Comparison of ENCODE assay signal across 8 mouse cellular contexts in the genomic region with DNA sequence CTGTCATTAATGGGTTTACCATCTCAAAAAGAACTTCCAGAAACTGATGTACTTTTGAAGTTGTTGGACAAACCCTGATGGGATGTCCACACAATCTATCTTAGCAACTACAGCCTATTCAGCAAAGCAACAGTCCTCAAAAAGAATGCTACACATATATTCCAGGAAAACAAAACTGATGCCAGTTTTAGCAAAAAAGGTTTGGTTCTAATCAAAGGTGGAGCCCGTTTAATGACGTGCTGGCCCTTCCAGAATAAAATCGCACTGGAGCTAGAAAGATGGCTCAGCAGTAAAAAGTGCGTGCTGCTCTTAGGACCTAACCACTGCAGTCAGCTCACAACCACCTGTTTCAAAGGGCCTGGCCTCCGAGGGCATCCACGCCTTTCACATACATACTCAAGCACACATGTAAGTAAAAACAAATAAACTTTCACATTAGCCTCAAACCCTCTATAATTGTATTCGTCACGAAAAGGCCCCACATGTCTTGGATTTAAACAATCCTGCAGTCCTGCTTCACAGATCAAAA. TPM values are rescaled to one million over a fixed set of nuclear protein-coding genes. Genes with fewer than 3 reads are reported as not detected.
DNase-seq lines count a peak whose midpoint lies in the region; ATAC-seq and TF ChIP-seq lines count a peak whose summit lies in the region.

No protein-coding gene starts in this region.

- TF ChIP-seq POLR2A in ES-Bruce4 (IDR thresholded peaks at IDR 0.05; ENCODE audit: insufficient read depth, low read length): no peak

- no peaks in the 10 kb centered on the region for H3K27me3 ChIP-seq in erythroblast, embryonic 14.5 days (ENCODE audit: control insufficient read depth)
- no peaks in the 10 kb centered on the region for H3K27me3 ChIP-seq in ES-Bruce4 (ENCODE audit: control insufficient read depth, insufficient read depth, low read length, poor library complexity, severe bottlenecking)
- no peaks in the 10 kb centered on the region for H3K27me3 ChIP-seq in hindbrain, embryonic 11.5 days (ENCODE audit: control insufficient read depth, insufficient read depth, low read length)
- H3K27me3 ChIP-seq in midbrain, embryonic 11.5 days (ENCODE audit: control insufficient read depth, insufficient read depth, low read length): peaks cover 2% of the 10 kb centered on the region; the same call in 1 of the 2 replicates

- no peak for TF ChIP-seq CTCF in ES-Bruce4 (IDR thresholded peaks at IDR 0.05; ENCODE audit: low read depth, low read length)

- no peaks in the 10 kb centered on the region for H3K9me3 ChIP-seq in erythroblast, embryonic 14.5 days (ENCODE audit: control insufficient read depth, low read length)
- no peaks in the 10 kb centered on the region for H3K9me3 ChIP-seq in ES-Bruce4 (replicated peaks; ENCODE audit: control insufficient read depth, insufficient read depth, low read length, poor library complexity, severe bottlenecking)
- no peaks in the 10 kb centered on the region for H3K9me3 ChIP-seq in hindbrain, embryonic 11.5 days (ENCODE audit: control insufficient read depth, low read length)
- no peaks in the 10 kb centered on the region for H3K9me3 ChIP-seq in midbrain, embryonic 11.5 days (ENCODE audit: control insufficient read depth, low read length)

- no peak overlapping the region for H3K27ac ChIP-seq in ES-Bruce4 (ENCODE audit: insufficient read depth, low read length)
- no peak overlapping the region for H3K27ac ChIP-seq in hindbrain, embryonic 11.5 days (ENCODE audit: low read depth, low read length)
- H3K27ac ChIP-seq in midbrain, embryonic 11.5 days (ENCODE audit: low read depth, low read length): no peak overlapping the region

- DNase-seq in hindbrain, embryonic 11.5 days (ENCODE audit: low spot score): no peak
- DNase-seq in midbrain, embryonic 11.5 days (ENCODE audit: low spot score, missing footprints): no peak
- DNase-seq in cerebellum, adult 8-10 months: no peak
- no peak for DNase-seq in left cerebral cortex, adult 9 months (ENCODE audit: low spot score in 2 of 2)
- DNase-seq in left cerebral cortex, adult 18-20 months (ENCODE audit: low spot score in 2 of 2): no peak

- H3K36me3 ChIP-seq in erythroblast, embryonic 14.5 days (ENCODE audit: control insufficient read depth): peaks cover 44% of the 10 kb centered on the region
- H3K36me3 ChIP-seq in ES-Bruce4 (ENCODE audit: control insufficient read depth, insufficient read depth, low read length, poor library complexity, severe bottlenecking): peaks cover 20% of the 10 kb centered on the region
- no peaks in the 10 kb centered on the region for H3K36me3 ChIP-seq in hindbrain, embryonic 11.5 days (ENCODE audit: control insufficient read depth, insufficient read depth, low read length)
- H3K36me3 ChIP-seq in midbrain, embryonic 11.5 days (ENCODE audit: control insufficient read depth, insufficient read depth, low read length): peaks cover 3% of the 10 kb centered on the region; the same call in 1 of the 2 replicates

- peaks cover 45% of the 10 kb centered on the region for H3K4me1 ChIP-seq in erythroblast, embryonic 14.5 days (ENCODE audit: control insufficient read depth)
- peaks cover 5% of the 10 kb centered on the region for H3K4me1 ChIP-seq in ES-Bruce4 (ENCODE audit: control insufficient read depth, insufficient read depth, low read length)
- H3K4me1 ChIP-seq in hindbrain, embryonic 11.5 days (replicated peaks; ENCODE audit: control insufficient read depth, insufficient read depth, low read length): peaks cover 2% of the 10 kb centered on the region; the same call in 1 of the 2 replicates
- H3K4me1 ChIP-seq in midbrain, embryonic 11.5 days (ENCODE audit: control insufficient read depth, insufficient read depth, low read length): peaks cover 9% of the 10 kb centered on the region

- 79% methylated on average over 8 of the region's 8 CpGs for WGBS in hindbrain, embryonic 11.5 days
- WGBS in midbrain, embryonic 11.5 days: 71% methylated on average over 8 of the region's 8 CpGs

- peak overlapping the region; percentile 87; the same call in 1 of the 2 replicates for H3K4me2 ChIP-seq in hindbrain, embryonic 11.5 days (replicated peaks; ENCODE audit: low read depth, low read length)
- H3K4me2 ChIP-seq in midbrain, embryonic 11.5 days: peak overlapping the region; percentile 95

- no peak for TF ChIP-seq EP300 in ES-Bruce4 (IDR thresholded peaks at IDR 0.05; ENCODE audit: insufficient read depth, low read depth, low read length)

- peak overlapping the region; percentile 98; the same call in 1 of the 2 replicates for H3K9ac ChIP-seq in ES-Bruce4 (ENCODE audit: low read depth, poor library complexity, severe bottlenecking)
- no peak overlapping the region for H3K9ac ChIP-seq in hindbrain, embryonic 11.5 days (ENCODE audit: low read depth, low read length)
- no peak overlapping the region for H3K9ac ChIP-seq in midbrain, embryonic 11.5 days (ENCODE audit: low read length)

- ATAC-seq in erythroblast, adult 5-6 weeks (replicated peaks; ENCODE audit: low FRiP score, poor library complexity, severe bottlenecking): no peak
- no peak for ATAC-seq in hindbrain, embryonic 11.5 days (ENCODE audit: low FRiP score)
- ATAC-seq in midbrain, embryonic 11.5 days (ENCODE audit: low FRiP score): no peak

- H3K4me3 ChIP-seq in erythroblast, embryonic 14.5 days (replicated peaks): peak overlapping the region; percentile 95
- peak overlapping the region; percentile 16; the same call in 1 of the 2 replicates for H3K4me3 ChIP-seq in ES-Bruce4 (ENCODE audit: low read depth, low read length)
- H3K4me3 ChIP-seq in hindbrain, embryonic 11.5 days (ENCODE audit: low read depth, low read length): peak overlapping the region; percentile 96; the same call in 1 of the 2 replicates
- no peak overlapping the region for H3K4me3 ChIP-seq in midbrain, embryonic 11.5 days (ENCODE audit: low read depth, low read length)

RNA-seq across cellular contexts. Expression of gene Atp13a3, which starts 18.8 kb away (rescaled TPM):
- 0.57 and 0.65 TPM in 2 replicates for polyA plus RNA-seq in erythroblast, embryonic 14.5 days (2012)
- total RNA-seq in erythroblast, adult 5-6 weeks (2015; ENCODE audit: low replicate concordance): 46.4 and 64.9 TPM in 2 replicates
- total RNA-seq in erythroblast, adult 5-6 weeks (2017; ENCODE audit: low replicate concordance): 36.7 and 38.2 TPM in 2 replicates
- 139 and 151 TPM in 2 replicates for polyA plus RNA-seq in ES-Bruce4 (2011; ENCODE audit: insufficient read depth, insufficient read length, low read depth, missing spikeins)
- polyA plus RNA-seq in hindbrain, embryonic 11.5 days (2014; fragmentation: Nextera tagmentation; extraction: Ambion mirVana): 10.3 and 12.6 TPM in 2 replicates
- 11.0 and 11.1 TPM in 2 replicates for polyA plus RNA-seq in midbrain, embryonic 11.5 days (2014; fragmentation: Nextera tagmentation; extraction: Ambion mirVana)
- 10 to 100 TPM; 71.3 to 76.2 TPM for total RNA-seq in left cerebral cortex, adult 18-20 months (2021)

Comparison
In these comparisons a context has a peak if more than half of its experiments do, and no peak if none do; other contexts are left out.
1. RNA of gene Atp13a3, which starts 18.8 kb away (polyA plus RNA-seq): 139 to 151 TPM in ES-Bruce4; 11.0 to 11.1 TPM in midbrain, embryonic 11.5 days, 10.3 to 12.6 TPM in hindbrain, embryonic 11.5 days and 0.57 to 0.65 TPM in erythroblast, embryonic 14.5 days; every median in the first group is over 10 times any median in the second.